Mouse (Mus musculus) lung, adult 2 months (tissue): ENCODE measurements at regions not wholly inside any gene's neighbourhood (a gene's known extent, or its start where the extent isn't known, plus 50 kb on each side); places are given as distances from the start of the nearest gene placed in this dataset.

Experiments used
- DNase-seq: peaks from one replicate; pipeline ENCODE4 v3.0.0; 2022
- H3K4me1 ChIP-seq: fragments of 200-500 bp; 2 replicates; pipeline ENCODE4 v1.6.1; 2011; ENCODE audit warnings: low read length; ENCODE audit not compliant: control insufficient read depth, insufficient read depth
- H3K4me3 ChIP-seq: fragments of 200-500 bp; replicated peaks from 2 replicates; pipeline ENCODE3; 2011; ENCODE audit warnings: low read depth, mild to moderate bottlenecking, control low read depth, low read length; ENCODE audit errors: extremely low read depth
- CTCF ChIP-seq: fragments of 200-500 bp; IDR thresholded peaks from 2 replicates; pipeline ENCODE4 v1.5.1; 2011; ENCODE audit warnings: mild to moderate bottlenecking, low read length, control low read depth; ENCODE audit not compliant: insufficient read depth
- POLR2A ChIP-seq: fragments of 200-500 bp; IDR thresholded peaks from 2 replicates; pipeline ENCODE4 v1.6.1; 2011; ENCODE audit warnings: low read depth, mild to moderate bottlenecking, control low read depth, low read length, borderline replicate concordance; ENCODE audit errors: extremely low read depth
- WGBS: fragments of 180-500 bp; shearing (Covaris S2); methylation state at CpG from one replicate; pipeline ENCODE4 v1.1.7; 2018; 5-methylcytosine and 5-hydroxymethylcytosine counted together

GRCm38 (mm10) chr1:151075541-151075940 is 82.3 kb upstream of the Hmcn1 start:
- 60% methylated on average over 6 of the region's 6 CpGs for WGBS
- peaks cover 3% of the 10 kb centered on the region; the same call in 1 of the 2 replicates for H3K4me1 ChIP-seq
- no peak for TF ChIP-seq CTCF
- no peak for TF ChIP-seq POLR2A
- H3K4me3 ChIP-seq, result no peak overlapping the region
- no peak for DNase-seq

GRCm38 (mm10) chr1:151078909-151079522 is 85.8 kb upstream of the Hmcn1 start:
- DNase-seq, result peak; percentile 78
- WGBS, result 31% methylated on average over 16 of the region's 16 CpGs
- Histone ChIP-seq H3K4me3 (no peak overlapping the region), H3K4me1 (peaks cover 4% of the 10 kb centered on the region; the same call in 1 of the 2 replicates)
- TF ChIP-seq POLR2A (no peak), CTCF (peak; percentile 95)

- TF ChIP-seq POLR2A (no peak), CTCF (no peak)
- DNase-seq, result no peak
- Histone ChIP-seq H3K4me3 (no peak overlapping the region), H3K4me1 (peaks cover 4% of the 10 kb centered on the region; the same call in 1 of the 2 replicates)
- WGBS, result 76% methylated on average over 15 of the region's 15 CpGs
These were observed 86.6 kb upstream of the Hmcn1 start for GRCm38 (mm10) chr1:151079614-151080360.

- no peak for TF ChIP-seq CTCF
- no peak for TF ChIP-seq POLR2A
- no peak for DNase-seq
- 38% methylated on average over 9 of the region's 9 CpGs for WGBS
These were observed 87.3 kb upstream of the Hmcn1 start for GRCm38 (mm10) chr1:151080510-151080980.

GRCm38 (mm10) chr1:151082510-151083033 is 89.3 kb upstream of the Hmcn1 start:
- TF ChIP-seq CTCF, result no peak
- TF ChIP-seq POLR2A, result no peak
- no peak for DNase-seq
- H3K4me1 ChIP-seq, result peaks cover 4% of the 10 kb centered on the region; the same call in 1 of the 2 replicates
- no peak overlapping the region for H3K4me3 ChIP-seq
- 83% methylated on average over 5 of the region's 5 CpGs for WGBS

More at GRCm38 (mm10) chr1:151080510-151080980, 87.3 kb upstream of the Hmcn1 start:
- H3K4me3 ChIP-seq, result peak overlapping the region; percentile 14
- peaks cover 4% of the 10 kb centered on the region; the same call in 1 of the 2 replicates for H3K4me1 ChIP-seq

DNA sequence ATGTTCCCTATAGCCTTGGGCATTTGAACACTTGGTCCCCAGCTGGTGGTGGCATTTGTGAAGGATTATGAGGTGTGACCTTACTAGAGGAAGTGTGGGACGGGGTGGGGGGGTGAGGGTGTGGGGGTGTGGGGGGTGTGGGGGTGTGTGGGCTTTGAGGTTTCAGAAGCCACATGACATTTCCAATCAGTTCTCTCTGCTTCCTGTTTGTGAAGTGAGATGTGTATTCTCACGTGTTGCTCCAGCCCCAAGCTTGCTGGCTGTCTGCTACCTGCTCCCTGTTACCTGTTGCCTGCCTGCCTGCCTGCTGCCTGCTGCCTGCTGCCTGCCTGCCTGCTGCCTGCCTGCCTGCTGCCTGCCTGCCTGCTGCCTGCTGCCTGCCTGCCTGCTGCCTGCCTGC is 90.6 kb upstream of the Hmcn1 start:
- DNase-seq, result no peak
- TF ChIP-seq POLR2A (no peak), CTCF (no peak)
- H3K4me1 ChIP-seq, result peaks cover 4% of the 10 kb centered on the region; the same call in 1 of the 2 replicates
- 47% methylated on average over 2 of the region's 2 CpGs for WGBS
- no peak overlapping the region for H3K4me3 ChIP-seq

GRCm38 (mm10) chr1:151086111-151086859 is 93.0 kb upstream of the Hmcn1 start:
- 86% methylated on average over 22 of the region's 22 CpGs for whole genome bisulfite sequencing
- Histone ChIP-seq H3K4me3 (no peak overlapping the region), H3K4me1 (no peaks in the 10 kb centered on the region)
- DNase-seq, result no peak
- TF ChIP-seq CTCF (no peak), POLR2A (no peak)

DNA sequence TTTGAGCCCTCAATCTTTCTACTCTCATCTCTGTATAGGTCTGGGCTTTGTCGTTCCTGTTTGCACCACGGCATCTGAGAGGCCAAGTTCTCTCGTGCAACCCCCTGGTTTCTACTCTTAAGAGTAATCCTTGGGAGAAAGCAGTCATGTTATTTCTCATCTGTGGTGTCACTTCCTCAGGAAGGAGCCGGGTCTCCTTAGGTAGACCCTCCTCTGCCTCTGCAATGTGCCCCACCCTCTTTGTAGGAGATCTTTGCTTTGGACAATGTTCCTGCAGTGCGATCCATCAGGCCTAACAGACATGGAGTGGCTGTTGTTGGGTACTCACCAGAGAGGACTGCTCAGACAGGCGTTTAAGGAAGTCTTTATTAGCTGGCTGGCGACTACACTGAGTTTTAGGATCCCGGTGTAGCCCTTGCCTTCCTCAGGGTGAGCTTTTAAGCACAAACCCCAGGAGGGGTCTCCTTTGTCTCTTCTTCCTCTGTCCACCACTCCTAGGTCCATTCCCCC is 94.0 kb upstream of the Hmcn1 start:
- Histone ChIP-seq H3K4me3 (no peak overlapping the region), H3K4me1 (no peaks in the 10 kb centered on the region)
- TF ChIP-seq CTCF (no peak), POLR2A (no peak)
- 57% methylated on average over 8 of the region's 8 CpGs for WGBS
- no peak for DNase-seq

- 74% methylated on average over 14 of the region's 14 CpGs for WGBS
- H3K4me1 ChIP-seq, result no peaks in the 10 kb centered on the region
- no peak for DNase-seq
- no peak overlapping the region for H3K4me3 ChIP-seq
- no peak for TF ChIP-seq CTCF
- no peak for TF ChIP-seq POLR2A
These were observed 94.4 kb upstream of the Gm47985 start for GRCm38 (mm10) chr1:151087811-151088511.
